Mouse (Mus musculus) spleen, adult 2 months (tissue): ENCODE results near the gene Trim21. TPM values are rescaled to one million over a fixed set of nuclear protein-coding genes. Genes with fewer than 3 reads are reported as not detected.

Experiments
- DNase-seq, 2 experiments: peaks; one replicate each; pipeline versions ENCODE4 v3.0.0 to v3.0.0-alpha.2; 2012 to 2021; ENCODE audit warnings: low spot score in 2 of 2, low read depth in 1 of 2
- H3K27ac ChIP-seq: fragments of 200-500 bp; 2 replicates; pipeline ENCODE4 v1.5.1; 2012; ENCODE audit warnings: low read length, inconsistent platforms; ENCODE audit not compliant: insufficient read depth
- H3K27me3 ChIP-seq: fragments of 200-500 bp; 2 replicates; pipeline ENCODE4 v1.6.1; 2012; ENCODE audit warnings: mild to moderate bottlenecking, moderate library complexity, low read length, inconsistent platforms; ENCODE audit not compliant: control insufficient read depth, insufficient read depth
- H3K36me3 ChIP-seq: fragments of 200-500 bp; 2 replicates; pipeline ENCODE4 v1.6.1; 2012; ENCODE audit warnings: mild to moderate bottlenecking, low read length, inconsistent platforms; ENCODE audit not compliant: control insufficient read depth, insufficient read depth
- H3K4me1 ChIP-seq: fragments of 200-500 bp; 2 replicates; pipeline ENCODE4 v1.6.1; 2011; ENCODE audit warnings: inconsistent platforms; ENCODE audit not compliant: control insufficient read depth, insufficient read depth, insufficient read length
- H3K4me3 ChIP-seq: fragments of 200-500 bp; 2 replicates; pipeline ENCODE4 v1.5.1; 2011; ENCODE audit warnings: mild to moderate bottlenecking, inconsistent platforms; ENCODE audit not compliant: insufficient read depth, insufficient read length; ENCODE audit errors: extremely low read depth
- POLR2A ChIP-seq: fragments of 200-500 bp; IDR thresholded peaks from 2 replicates; pipeline ENCODE4 v1.6.1; 2011; ENCODE audit warnings: low read depth, low read length, inconsistent platforms
- WGBS: fragments of 180-500 bp; shearing (Covaris S2); methylation state at CpG from one replicate; pipeline ENCODE4 v1.1.7; 2018; 5-methylcytosine and 5-hydroxymethylcytosine counted together
- polyA plus RNA-seq: library from polyadenylated mRNA; depleted of rRNA; stranded (reverse); fragments of >200 nt; gene quantifications from 2 replicates; pipeline ENCODE4 v1.2.3, GENCODE M21; 2012; rRNA removed

Gene Trim21
- polyA plus RNA-seq, 1 experiment: 6.3 TPM

- DNase-seq: no peak
- H3K4me3 ChIP-seq: no peak overlapping the region
- H3K4me1 ChIP-seq: peaks cover 4% of the 10 kb centered on the region
- H3K27ac ChIP-seq: no peak overlapping the region
- TF ChIP-seq POLR2A: no peak
- WGBS: 89% methylated on average over 9 of the region's 9 CpGs
- H3K36me3 ChIP-seq: no peaks in the 10 kb centered on the region
- H3K27me3 ChIP-seq: 0 out of 2 replicates have a peak, but pooled peaks cover 3% of the 10 kb centered on the region
Measured at GRCm38 (mm10) chr7:102508066-102508465, 57.2 kb downstream of the Trim21 start.

Other genes starting within 250 kb of the Trim21 start
- gene Rrm1, start 123.8 kb downstream of the Trim21 start, polyA plus RNA-seq: 10.5 and 11.9 TPM in 2 replicates
- not detected in 2 replicates for gene Olfr543, start 83.8 kb downstream of the Trim21 start, polyA plus RNA-seq
- gene Olfr544, start 77.2 kb downstream of the Trim21 start, polyA plus RNA-seq: not detected in 2 replicates
- not detected in 2 replicates for gene Olfr545, start 65.9 kb downstream of the Trim21 start, polyA plus RNA-seq
- gene Olfr547, start 30.7 kb downstream of the Trim21 start, polyA plus RNA-seq: not detected in 2 replicates
- not detected in 2 replicates for gene Olfr548-ps1, start 24.6 kb downstream of the Trim21 start, polyA plus RNA-seq
- not detected in 2 replicates for gene Olfr549, start 15.6 kb downstream of the Trim21 start, polyA plus RNA-seq
- not detected in 2 replicates for gene Olfr550, start 6.0 kb upstream of the Trim21 start, polyA plus RNA-seq
- gene Olfr551, start 26.4 kb upstream of the Trim21 start, polyA plus RNA-seq: not detected in 2 replicates
- 0.06 and 0.12 TPM in 2 replicates for gene Olfr552, start 32.3 kb upstream of the Trim21 start, polyA plus RNA-seq
- not detected in 2 replicates for gene Olfr553, start 52.7 kb upstream of the Trim21 start, polyA plus RNA-seq
- not detected in 2 replicates for gene Olfr554, start 72.9 kb upstream of the Trim21 start, polyA plus RNA-seq
- not detected in 2 replicates for gene Olfr555, start 93.3 kb upstream of the Trim21 start, polyA plus RNA-seq
- not detected in 2 replicates for gene Olfr556, start 99.4 kb upstream of the Trim21 start, polyA plus RNA-seq
- gene Trim68, start 121.8 kb upstream of the Trim21 start, polyA plus RNA-seq: 10.6 and 12.4 TPM in 2 replicates
- not detected in 2 replicates for gene Olfr557, start 130.4 kb upstream of the Trim21 start, polyA plus RNA-seq
- 0.07 and 0.19 TPM in 2 replicates for gene Olfr558, start 136.7 kb upstream of the Trim21 start, polyA plus RNA-seq
- gene Olfr33, start 153.6 kb upstream of the Trim21 start, polyA plus RNA-seq: not detected in 2 replicates
- not detected in 2 replicates for gene Olfr559, start 162.0 kb upstream of the Trim21 start, polyA plus RNA-seq
- not detected in 2 replicates for gene Olfr560, start 193.9 kb upstream of the Trim21 start, polyA plus RNA-seq
- 0.12 and 0.26 TPM in 2 replicates for gene Olfr78, start 194.0 kb upstream of the Trim21 start, polyA plus RNA-seq
- gene Olfr561, start 205.7 kb upstream of the Trim21 start, polyA plus RNA-seq: not detected in 2 replicates
- gene Olfr564, start 238.0 kb upstream of the Trim21 start, polyA plus RNA-seq: not detected in 2 replicates